Mouse (Mus musculus): ENCODE results near the gene Tgm5.
"Not testable (repeated sequence)": the region's sequence is repeated elsewhere in the genome, so short reads cannot be mapped to it uniquely, and the experiment has no call there.

Tgm5 gene

DNA sequence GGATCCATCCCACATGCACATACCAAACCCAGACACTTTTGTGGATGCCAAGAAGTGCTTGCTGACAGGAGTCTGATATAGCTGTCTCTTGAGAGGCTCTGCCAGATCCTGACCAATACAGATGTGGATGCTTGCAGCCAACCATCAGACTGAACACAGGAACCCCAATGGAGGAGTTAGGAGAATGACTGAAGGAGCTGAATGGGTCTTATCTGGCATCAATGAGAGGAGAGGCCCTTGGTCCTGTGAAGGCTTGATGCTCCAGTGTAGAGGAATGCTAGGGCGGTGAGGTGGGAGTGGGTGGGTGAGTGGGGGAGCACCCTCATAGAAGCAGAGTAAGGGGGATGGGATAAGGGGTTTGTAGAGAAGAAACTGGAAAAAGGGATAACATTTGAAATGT, 46.8 kb downstream of the Tgm5 start:
- not testable (repeated sequence) for DNase-seq

DNA sequence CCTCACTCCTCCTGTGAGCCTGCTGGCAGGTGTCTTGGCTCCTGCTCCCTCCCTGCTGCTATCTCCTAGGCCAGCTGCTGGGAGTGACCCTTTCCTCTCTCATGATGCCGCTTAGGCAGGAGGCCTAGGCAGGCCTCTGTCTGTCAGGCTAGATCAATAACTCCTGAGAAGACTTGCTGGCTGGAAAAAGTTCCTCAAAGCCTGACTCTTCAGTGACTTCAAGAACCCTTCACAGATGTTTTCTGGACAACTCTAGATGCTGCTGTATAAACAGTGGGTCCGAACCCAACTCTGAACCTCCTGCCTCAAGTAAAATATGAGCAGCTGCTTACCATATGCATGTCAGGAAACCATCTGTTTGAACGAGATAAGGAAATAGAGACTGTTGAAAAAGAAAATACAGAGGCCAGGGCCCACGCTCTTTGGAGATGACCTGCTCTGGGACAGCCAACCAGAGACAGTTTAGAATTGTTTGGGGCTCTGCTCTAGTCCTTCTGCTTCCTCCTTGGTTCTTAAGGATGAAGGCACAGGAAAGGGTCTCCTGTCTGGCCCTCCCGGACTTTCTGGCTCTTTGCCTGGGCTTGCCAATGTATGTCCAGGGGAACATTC, 48.8 kb downstream of the Tgm5 start, which contains the start of gene Epb42:
TSS of gene Epb42 (minus strand) at position 340 of the 609 bp plus-strand sequence.
- no peak for DNase-seq

DNA sequence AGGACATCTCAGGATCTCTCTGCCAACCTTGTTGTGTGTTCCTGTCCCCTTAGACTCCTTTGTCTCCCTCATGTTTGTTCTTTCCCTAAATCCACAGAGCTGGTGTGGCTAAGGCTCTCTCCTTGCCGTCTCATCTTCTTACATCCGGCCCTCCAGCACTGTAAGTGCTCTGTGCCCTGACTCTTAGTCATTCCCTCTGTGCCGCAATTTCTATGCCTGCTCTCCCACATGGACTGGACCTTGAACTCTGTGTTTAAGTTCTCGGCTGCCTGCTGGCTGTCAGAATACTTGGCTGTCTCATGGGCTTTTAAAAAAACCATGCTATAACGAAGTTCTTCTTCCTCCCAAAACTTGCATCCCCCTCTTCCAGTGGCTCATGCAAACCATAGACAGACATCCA, 62.7 kb downstream of the Tgm5 start:
- no peak for DNase-seq

GRCm38 (mm10) chr2:121017151-121017550, 68.5 kb downstream of the Tgm5 start:
- DNase-seq, result no peak

- DNase-seq, result no peak
Observed at GRCm38 (mm10) chr2:121016226-121016625, 69.4 kb downstream of the Tgm5 start.

DNA sequence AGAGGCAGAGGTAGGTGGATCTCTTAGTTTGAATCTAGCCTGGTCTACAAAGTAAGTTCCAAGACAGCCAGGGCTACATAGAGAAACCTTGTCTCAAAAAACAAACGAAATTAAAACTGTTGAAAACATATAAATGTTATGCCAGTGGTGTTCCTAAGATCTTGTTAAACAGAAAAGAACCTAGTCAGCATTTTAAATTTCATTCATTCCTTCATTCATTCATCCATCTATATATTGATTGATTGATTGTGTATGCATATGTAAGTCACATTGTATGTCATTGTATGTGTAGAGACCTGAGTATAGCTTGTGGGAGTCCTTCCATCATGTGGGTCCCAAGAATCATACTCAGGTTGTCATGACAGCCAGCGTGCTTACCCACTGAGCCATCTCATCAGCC, 70.1 kb downstream of the Tgm5 start:
- DNase-seq, result no peak

- no peak for DNase-seq
Observed at GRCm38 (mm10) chr2:121012676-121013075, 73.0 kb downstream of the Tgm5 start.

GRCm38 (mm10) chr2:121009071-121009677, 76.5 kb downstream of the Tgm5 start:
- no peak for DNase-seq

DNA sequence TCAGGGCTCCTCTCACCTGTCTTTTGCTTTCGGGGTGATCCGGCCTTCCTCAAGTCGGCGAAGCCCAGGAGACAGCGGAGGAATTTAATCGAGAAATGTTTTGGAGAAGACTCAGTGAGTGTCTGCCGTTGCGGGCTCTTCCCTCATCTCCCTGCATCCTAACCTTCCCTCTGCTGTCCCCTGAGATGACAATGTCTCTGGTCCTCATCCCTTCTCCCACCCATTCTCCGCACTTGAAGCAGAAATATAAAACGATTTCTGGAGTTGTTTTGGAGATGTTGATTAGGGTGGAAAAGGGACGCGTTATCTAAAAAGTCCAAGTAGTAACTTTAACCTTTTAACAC, 77.0 kb downstream of the Tgm5 start:
- no peak for DNase-seq

DNA sequence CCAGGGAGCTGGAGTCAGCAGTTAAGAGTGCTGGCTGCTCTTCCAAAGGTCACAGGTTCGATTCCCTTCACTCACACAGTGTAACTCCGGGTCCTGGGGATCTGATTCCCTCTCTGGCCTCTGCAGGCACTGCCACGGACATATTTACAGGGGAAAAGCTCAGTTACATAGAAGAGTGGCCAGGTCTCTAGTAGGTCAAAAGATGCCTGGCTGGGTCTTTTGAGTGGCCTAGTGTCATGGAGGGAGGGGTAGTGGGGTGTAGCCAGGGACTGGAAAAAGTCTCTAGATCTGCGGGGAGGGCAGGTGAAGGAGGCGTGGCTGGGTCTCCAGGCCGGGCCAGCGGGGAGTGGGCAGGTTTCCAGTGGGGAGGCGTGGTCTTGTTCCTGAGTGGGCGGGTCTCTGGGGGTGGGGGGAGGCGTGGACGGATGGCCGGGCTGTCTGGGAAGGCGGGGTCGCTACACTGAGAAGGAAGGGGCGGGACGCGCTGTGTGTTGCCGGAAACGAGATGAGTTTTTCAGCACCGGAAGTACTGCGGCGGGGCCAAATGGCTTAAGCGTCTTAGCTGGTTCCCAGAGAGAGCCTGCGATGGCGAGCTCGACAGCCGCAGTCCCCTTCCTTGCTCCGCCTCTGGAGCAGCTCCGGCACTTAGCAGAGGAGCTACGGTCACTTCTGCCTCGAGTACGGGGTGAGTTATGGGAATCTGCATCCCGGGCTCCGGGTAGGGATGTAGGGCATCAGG, 77.5 kb downstream of the Tgm5 start, which contains the start of gene Ccndbp1:
TSS of gene Ccndbp1 (plus strand) at position 479 of the 739 bp plus-strand sequence.
- peak; percentile 97 for DNase-seq

DNA sequence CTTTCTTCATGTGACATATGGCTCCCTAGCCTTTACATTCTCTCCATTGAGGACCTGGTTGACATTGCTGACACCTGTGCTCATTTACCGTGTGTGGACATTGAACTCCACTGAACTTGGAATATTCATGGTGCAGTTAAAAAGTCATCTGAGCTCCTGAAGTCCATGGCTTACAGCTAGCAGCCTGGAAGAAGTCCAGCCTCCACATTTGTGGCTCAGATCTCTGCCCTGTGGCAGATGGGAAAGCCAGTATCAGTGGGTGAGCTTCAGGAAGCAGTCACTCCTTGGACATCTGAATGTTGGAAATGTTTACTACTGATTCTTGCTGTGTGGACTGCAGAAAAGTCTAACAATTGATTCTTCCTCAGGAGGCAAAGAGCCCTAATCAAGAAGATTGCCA, 78.7 kb downstream of the Tgm5 start:
- no peak for DNase-seq

- no peak for DNase-seq
Observed at GRCm38 (mm10) chr2:121004018-121004811, 81.4 kb downstream of the Tgm5 start.

GRCm38 (mm10) chr2:121003586-121003985, 82.1 kb downstream of the Tgm5 start:
- DNase-seq, result peak; percentile 10

DNA sequence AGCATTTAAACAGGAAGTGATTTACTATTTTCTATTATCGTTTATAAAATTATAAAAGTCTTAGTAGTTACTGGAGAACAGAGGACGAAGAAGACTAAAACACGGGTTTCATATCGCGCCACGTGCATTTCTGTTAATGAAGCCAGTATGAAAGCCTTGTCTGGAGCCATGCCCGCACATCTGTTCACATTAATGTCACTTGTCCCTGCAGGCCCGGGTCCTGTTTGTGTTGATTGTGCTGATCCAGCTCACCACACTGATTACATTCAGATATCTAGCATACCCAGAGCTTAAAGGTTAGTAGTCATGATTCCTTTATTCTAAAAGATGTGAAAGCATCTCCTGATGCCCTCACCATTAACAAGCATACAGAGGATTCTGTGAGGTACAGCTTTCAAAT, 86.8 kb downstream of the Tgm5 start:
- no peak for DNase-seq

DNA sequence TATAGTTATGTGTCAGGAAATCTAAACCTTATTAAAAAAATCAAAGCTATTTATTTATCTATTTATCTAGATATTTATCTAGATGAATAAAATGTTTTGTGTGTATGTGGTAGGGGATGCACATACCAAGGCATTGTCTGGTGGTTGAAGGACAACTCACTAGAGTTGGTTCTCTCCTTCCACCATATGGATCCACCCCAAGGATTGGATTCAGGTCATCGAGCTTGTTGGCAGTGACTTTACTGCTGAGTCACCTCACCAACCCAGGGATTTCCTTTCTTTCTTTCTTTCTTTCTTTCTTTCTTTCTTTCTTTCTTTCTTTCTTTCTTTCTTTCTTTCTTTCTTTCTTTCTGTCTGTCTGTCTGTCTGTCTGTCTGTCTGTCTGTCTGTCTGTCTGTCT, 89.0 kb downstream of the Tgm5 start:
- DNase-seq, result not testable (repeated sequence)
